Mouse (Mus musculus) neural tube, embryonic 12.5 days (tissue): Measurements from ENCODE around the gene Parvb. TPM values are rescaled to one million over a fixed set of nuclear protein-coding genes. Genes with fewer than 3 reads are reported as not detected.
A peak's percentile ranks its signal among the peaks of the same experiment; 100 is the strongest.

Experiments used
- ATAC-seq: fragments of 200-750 bp; cut with Nextera tagmentation; 2 replicates; pipeline ENCODE4 v1.8.0; 2017; ENCODE audit warnings: low read depth, mild to moderate bottlenecking, moderate TSS enrichment, moderate library complexity; ENCODE audit not compliant: low FRiP score
- H3K27ac ChIP-seq: fragments of 300-500 bp; sonication (generic); 2 replicates; pipeline ENCODE4 v1.5.1; 2016
- H3K27me3 ChIP-seq: fragments of 300-500 bp; sonication (generic); replicated peaks from 2 replicates; pipeline ENCODE4 v1.6.1; 2016; ENCODE audit warnings: mild to moderate bottlenecking
- H3K36me3 ChIP-seq: fragments of 300-500 bp; sonication (generic); 2 replicates; pipeline ENCODE4 v1.6.1; 2016; ENCODE audit warnings: mild to moderate bottlenecking
- H3K4me1 ChIP-seq: fragments of 300-500 bp; sonication (generic); 2 replicates; pipeline ENCODE4 v1.6.1; 2016
- H3K4me2 ChIP-seq: fragments of 300-500 bp; sonication (generic); replicated peaks from 2 replicates; pipeline ENCODE4 v1.6.1; 2016; ENCODE audit warnings: mild to moderate bottlenecking
- H3K4me3 ChIP-seq: fragments of 300-500 bp; sonication (generic); 2 replicates; pipeline ENCODE4 v1.5.1; 2016
- H3K9ac ChIP-seq: fragments of 300-500 bp; sonication (generic); 2 replicates; pipeline ENCODE4 v1.6.1; 2016; ENCODE audit warnings: mild to moderate bottlenecking
- H3K9me3 ChIP-seq: fragments of 300-500 bp; sonication (generic); 2 replicates; pipeline ENCODE4 v1.6.1; 2016; ENCODE audit warnings: mild to moderate bottlenecking
- WGBS: fragments of 180-500 bp; shearing (Covaris S2); methylation state at CpG from one replicate; pipeline ENCODE4 v1.1.7; 2016; 5-methylcytosine and 5-hydroxymethylcytosine counted together
- polyA plus RNA-seq: library from polyadenylated mRNA; unstranded; fragments of >200 nt; fragmentation: Nextera tagmentation; extraction: Ambion mirVana; gene quantifications from 2 replicates; pipeline ENCODE4 v1.2.1, GENCODE M21; 2016

Gene Parvb
- polyA plus RNA-seq, 1 experiment from 2014 or later, result 6.4 TPM

DNA sequence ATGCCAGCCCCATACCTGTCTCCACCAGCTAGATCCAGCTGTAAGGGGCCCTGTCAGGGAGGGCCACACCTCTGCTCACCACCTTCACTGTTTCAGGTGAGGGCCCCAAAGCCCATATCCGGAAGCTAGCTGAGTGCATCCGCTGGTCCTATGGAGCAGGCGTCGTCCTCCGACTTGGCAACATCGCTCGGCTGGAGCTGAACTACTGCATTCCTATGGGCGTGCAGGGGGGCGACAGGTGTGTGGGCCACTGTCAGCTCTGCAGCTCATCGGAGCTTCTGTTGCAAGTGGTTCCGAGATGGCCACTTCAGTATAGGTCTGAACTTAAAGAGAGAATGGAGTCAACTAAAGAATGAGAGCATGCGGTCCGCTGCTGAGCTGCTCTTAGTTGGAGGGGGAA is 20.9 kb upstream of the Parvb start:
- H3K27ac ChIP-seq, result no peak overlapping the region
- H3K9ac ChIP-seq, result no peak overlapping the region
- ATAC-seq, result no peak
- H3K36me3 ChIP-seq, result peaks cover 63% of the 10 kb centered on the region
- H3K27me3 ChIP-seq, result no peaks in the 10 kb centered on the region
- H3K4me1 ChIP-seq, result peaks cover 14% of the 10 kb centered on the region; the same call in 1 of the 2 replicates
- H3K4me2 ChIP-seq, result no peak overlapping the region
- H3K4me3 ChIP-seq, result no peak overlapping the region
- WGBS, result 95% methylated on average over 13 of the region's 13 CpGs
- no peaks in the 10 kb centered on the region for H3K9me3 ChIP-seq

DNA sequence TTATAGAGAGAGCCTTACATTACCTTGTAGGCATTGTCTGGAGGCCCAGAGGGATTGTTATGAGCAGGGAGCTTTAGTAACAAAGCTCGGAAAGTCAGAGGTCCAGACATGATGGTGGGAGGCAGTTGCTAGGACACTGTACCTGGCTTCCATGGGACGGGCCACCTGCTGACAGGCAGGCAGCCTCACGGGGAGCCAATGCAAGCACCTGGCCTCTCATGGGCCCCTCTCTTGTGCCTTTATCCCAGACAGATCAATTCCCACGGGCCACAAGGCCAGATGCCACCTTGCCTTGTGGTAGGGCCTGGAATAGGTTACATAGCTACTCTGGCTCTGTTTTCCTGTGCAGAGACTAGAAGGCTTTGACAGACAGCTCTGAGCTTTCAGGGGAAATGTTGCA is 20.3 kb upstream of the Parvb start:
- 80% methylated on average over 4 of the region's 4 CpGs for WGBS
- peaks cover 18% of the 10 kb centered on the region; the same call in 1 of the 2 replicates for H3K4me1 ChIP-seq
- peaks cover 56% of the 10 kb centered on the region for H3K36me3 ChIP-seq
- H3K9me3 ChIP-seq, result no peaks in the 10 kb centered on the region
- no peak overlapping the region for H3K4me3 ChIP-seq
- ATAC-seq, result no peak
- H3K4me2 ChIP-seq, result no peak overlapping the region
- H3K9ac ChIP-seq, result no peak overlapping the region
- H3K27me3 ChIP-seq, result no peaks in the 10 kb centered on the region
- H3K27ac ChIP-seq, result no peak overlapping the region

DNA sequence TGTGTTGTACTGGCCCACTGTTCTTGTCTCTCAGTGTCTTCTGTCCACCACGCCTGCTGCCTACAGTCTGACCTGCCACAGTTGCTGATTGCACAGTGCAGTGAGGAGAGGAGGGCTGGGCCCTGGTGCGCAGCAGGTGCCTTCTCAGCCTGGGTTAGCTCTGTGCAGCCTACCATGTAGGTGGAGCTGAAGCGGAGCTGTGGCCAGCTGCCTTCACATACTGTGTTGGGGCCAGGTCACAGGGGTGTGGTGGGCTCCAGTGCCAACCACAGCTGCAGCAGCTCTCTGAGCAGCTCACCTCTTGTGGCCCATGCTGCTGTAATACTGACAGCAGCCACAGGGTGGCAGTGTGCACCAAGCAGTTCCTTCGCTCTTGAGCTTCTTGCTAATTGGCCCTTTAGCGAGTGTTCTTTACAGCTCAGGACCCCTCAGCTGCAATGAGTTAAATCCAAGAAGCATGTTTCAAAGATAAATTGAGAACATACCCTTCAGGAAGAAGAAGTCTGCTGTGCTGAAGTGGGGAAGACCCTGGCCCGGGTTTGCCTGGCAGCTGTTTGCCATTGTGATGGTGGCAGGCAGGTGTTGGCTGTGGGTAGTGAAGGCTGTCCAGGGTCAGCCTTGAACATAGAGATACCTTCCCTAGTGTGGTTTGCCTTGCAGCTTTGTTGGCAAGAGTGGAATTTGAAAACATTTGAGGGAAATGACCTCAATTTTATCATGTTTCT is 19.6 kb upstream of the Parvb start:
- WGBS, result 52% methylated on average over 6 of the region's 6 CpGs
- Histone ChIP-seq H3K27ac (no peak overlapping the region), H3K27me3 (no peaks in the 10 kb centered on the region), H3K4me3 (no peak overlapping the region), H3K36me3 (peaks cover 50% of the 10 kb centered on the region), H3K9me3 (no peaks in the 10 kb centered on the region), H3K9ac (no peak overlapping the region), H3K4me2 (no peak overlapping the region), H3K4me1 (peaks cover 22% of the 10 kb centered on the region; the same call in 1 of the 2 replicates)
- peak; percentile 45 for ATAC-seq

DNA sequence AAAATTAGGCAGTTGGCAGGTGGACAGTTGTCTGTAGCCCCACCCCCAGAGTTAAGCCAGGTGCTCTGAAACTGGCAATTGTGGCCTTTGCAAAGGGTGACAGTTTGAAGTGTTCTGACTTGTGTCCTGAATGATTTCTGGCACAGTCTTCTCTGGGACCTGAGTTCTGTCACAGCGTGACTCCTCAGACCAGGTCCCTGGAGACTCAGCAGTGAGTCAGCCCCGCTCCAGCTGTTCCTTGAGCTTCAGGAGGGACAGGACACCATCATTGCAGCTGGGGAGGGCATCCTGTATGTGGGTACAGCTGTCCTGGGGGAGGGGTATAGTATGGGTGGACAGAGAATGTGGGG is 19.1 kb upstream of the Parvb start:
- Histone ChIP-seq H3K9me3 (no peaks in the 10 kb centered on the region), H3K36me3 (peaks cover 46% of the 10 kb centered on the region), H3K4me1 (peaks cover 22% of the 10 kb centered on the region; the same call in 1 of the 2 replicates), H3K4me3 (no peak overlapping the region), H3K9ac (no peak overlapping the region), H3K4me2 (no peak overlapping the region), H3K27me3 (no peaks in the 10 kb centered on the region), H3K27ac (no peak overlapping the region)
- 89% methylated on average over 2 of the region's 2 CpGs for WGBS
- no peak for ATAC-seq

DNA sequence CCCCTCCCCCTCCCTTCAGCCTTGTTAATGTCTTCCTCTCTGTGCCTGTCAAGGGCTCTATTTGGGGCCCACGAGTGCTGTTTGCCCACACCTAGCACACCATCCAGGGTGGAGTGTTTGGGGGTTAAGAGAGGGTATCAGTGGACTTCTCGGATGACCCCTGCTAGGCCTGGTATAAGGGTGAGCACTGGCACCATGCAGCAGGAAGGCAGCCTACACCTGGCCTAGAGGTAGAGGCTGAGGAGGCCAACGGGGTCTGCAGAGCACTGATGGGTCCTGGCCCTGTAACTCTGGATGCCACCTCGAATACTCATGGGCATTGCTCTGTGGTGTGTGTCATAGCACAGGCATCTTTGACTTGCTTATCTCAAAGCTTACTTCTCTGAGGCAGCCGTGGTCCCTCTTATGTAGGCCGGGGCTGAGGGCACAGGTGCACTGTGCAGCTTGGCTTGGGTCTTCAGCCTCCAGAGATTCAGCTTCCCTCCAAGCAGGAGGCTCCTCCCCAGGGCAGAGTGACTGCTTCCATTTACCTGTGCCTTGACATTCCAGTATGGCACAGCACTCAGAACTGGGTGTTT is 18.6 kb upstream of the Parvb start:
- no peak for ATAC-seq
- H3K27ac ChIP-seq, result no peak overlapping the region
- peaks cover 27% of the 10 kb centered on the region; the same call in 1 of the 2 replicates for H3K4me1 ChIP-seq
- no peaks in the 10 kb centered on the region for H3K9me3 ChIP-seq
- H3K36me3 ChIP-seq, result peaks cover 43% of the 10 kb centered on the region
- no peak overlapping the region for H3K4me2 ChIP-seq
- WGBS, result 92% methylated on average over 6 of the region's 6 CpGs
- no peaks in the 10 kb centered on the region for H3K27me3 ChIP-seq
- H3K4me3 ChIP-seq, result no peak overlapping the region
- H3K9ac ChIP-seq, result no peak overlapping the region

DNA sequence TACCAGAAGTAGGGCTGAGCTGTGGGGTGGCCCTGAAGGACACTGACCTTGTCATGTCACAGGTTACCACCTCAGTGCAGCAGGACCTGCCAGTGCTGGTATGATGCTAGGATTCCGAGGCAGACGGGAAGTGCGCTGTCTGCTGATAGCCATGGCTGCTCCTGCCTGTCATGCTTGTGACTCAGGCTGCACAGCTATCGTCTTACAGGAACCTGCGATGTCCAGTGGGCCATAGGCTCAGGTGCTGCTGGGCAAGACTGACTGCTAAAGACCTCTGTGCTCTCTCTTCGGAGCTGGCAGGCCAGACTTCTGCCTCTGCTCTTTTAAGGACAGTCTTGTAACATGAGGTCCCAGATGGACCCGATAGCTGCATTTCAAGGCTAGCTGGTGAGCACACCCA is 17.4 kb upstream of the Parvb start:
- peaks cover 34% of the 10 kb centered on the region for H3K36me3 ChIP-seq
- ATAC-seq, result no peak
- WGBS, result 86% methylated on average over 7 of the region's 7 CpGs
- H3K9ac ChIP-seq, result no peak overlapping the region
- no peak overlapping the region for H3K4me3 ChIP-seq
- H3K27me3 ChIP-seq, result no peaks in the 10 kb centered on the region
- H3K27ac ChIP-seq, result no peak overlapping the region
- no peak overlapping the region for H3K4me2 ChIP-seq
- peaks cover 39% of the 10 kb centered on the region for H3K4me1 ChIP-seq
- no peaks in the 10 kb centered on the region for H3K9me3 ChIP-seq

DNA sequence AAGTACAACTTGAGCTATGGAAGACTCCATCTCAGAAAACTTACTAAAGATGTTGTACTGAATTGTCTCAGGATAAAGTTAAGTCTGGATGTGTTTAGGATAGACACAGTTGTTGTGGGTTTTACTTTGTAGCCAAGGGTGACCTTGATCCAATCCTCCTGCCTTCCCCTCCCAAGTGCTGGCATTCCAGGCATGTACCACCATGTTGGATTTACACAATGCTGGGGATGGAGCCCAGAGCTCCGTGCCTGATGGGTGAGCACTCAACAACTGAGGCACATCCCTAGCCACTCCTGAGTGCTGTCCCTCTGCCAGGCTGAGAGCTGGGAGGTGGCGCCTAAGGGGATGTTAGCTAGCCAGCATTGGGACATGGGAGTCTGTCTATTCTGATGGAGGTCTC is 16.6 kb upstream of the Parvb start:
- 89% methylated on average over 2 of the region's 2 CpGs for WGBS
- H3K4me3 ChIP-seq, result no peak overlapping the region
- H3K27ac ChIP-seq, result no peak overlapping the region
- no peaks in the 10 kb centered on the region for H3K27me3 ChIP-seq
- no peak overlapping the region for H3K4me2 ChIP-seq
- no peaks in the 10 kb centered on the region for H3K9me3 ChIP-seq
- ATAC-seq, result no peak
- H3K4me1 ChIP-seq, result peaks cover 41% of the 10 kb centered on the region
- H3K9ac ChIP-seq, result no peak overlapping the region
- peaks cover 26% of the 10 kb centered on the region for H3K36me3 ChIP-seq

DNA sequence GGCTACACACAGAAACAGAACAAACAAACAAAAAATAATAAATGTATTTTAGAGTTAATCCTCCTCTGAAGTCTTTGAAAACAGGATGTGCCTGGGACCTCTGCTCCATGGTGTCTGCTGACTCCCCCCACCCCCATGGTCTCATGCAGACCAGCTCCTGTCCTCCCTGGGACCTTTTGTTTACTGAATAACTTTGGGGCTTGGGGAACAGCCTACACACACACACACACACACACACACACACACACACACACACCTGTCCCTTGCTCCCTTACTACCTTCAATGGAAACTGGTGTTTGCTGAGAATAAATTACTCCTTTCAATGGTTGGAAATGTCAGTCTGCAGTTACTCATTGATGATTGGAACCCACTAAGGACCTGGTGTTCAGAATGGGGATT is 15.8 kb upstream of the Parvb start:
- Histone ChIP-seq H3K27me3 (no peaks in the 10 kb centered on the region), H3K27ac (no peak overlapping the region), H3K4me1 (peaks cover 41% of the 10 kb centered on the region), H3K9ac (no peak overlapping the region), H3K9me3 (no peaks in the 10 kb centered on the region), H3K4me3 (no peak overlapping the region), H3K4me2 (no peak overlapping the region), H3K36me3 (peaks cover 18% of the 10 kb centered on the region)
- no peak for ATAC-seq

DNA sequence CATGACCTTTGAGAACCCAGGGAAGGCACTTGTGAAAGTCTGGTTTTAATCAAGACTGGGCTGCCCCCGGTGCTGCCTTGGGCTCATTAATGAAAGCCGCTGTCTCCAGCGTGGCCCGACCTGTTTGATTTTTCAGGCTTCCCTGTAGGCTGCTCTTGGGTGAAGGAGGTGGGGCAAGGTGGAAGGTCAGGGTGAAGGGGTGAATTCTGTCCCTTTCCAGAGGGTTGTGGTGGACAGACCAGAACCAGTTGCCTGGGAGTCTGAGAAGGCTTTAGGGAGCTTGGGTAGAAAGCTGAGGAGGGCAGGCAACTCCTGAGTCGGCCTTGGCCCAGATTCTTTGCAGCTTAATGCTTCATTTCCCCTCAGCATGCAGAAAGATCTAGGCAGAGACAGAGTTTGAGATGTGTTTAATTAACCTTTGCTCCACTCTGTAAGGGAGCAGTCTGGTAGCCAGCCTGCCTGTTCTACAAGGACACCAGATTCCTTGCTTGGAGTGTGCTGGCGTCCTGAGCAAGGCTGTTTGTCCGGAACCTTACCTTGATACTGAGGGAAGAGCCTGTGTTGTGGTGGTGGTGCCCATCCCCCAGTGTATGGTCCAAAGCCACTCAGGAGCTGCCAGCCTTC is 15.3 kb upstream of the Parvb start:
- Histone ChIP-seq H3K36me3 (peaks cover 13% of the 10 kb centered on the region; the same call in 1 of the 2 replicates), H3K27me3 (no peaks in the 10 kb centered on the region), H3K9me3 (no peaks in the 10 kb centered on the region), H3K9ac (no peak overlapping the region), H3K4me1 (peaks cover 41% of the 10 kb centered on the region), H3K4me3 (no peak overlapping the region), H3K27ac (no peak overlapping the region), H3K4me2 (no peak overlapping the region)
- ATAC-seq, result no peak
- 50% methylated on average over 7 of the region's 7 CpGs for WGBS

DNA sequence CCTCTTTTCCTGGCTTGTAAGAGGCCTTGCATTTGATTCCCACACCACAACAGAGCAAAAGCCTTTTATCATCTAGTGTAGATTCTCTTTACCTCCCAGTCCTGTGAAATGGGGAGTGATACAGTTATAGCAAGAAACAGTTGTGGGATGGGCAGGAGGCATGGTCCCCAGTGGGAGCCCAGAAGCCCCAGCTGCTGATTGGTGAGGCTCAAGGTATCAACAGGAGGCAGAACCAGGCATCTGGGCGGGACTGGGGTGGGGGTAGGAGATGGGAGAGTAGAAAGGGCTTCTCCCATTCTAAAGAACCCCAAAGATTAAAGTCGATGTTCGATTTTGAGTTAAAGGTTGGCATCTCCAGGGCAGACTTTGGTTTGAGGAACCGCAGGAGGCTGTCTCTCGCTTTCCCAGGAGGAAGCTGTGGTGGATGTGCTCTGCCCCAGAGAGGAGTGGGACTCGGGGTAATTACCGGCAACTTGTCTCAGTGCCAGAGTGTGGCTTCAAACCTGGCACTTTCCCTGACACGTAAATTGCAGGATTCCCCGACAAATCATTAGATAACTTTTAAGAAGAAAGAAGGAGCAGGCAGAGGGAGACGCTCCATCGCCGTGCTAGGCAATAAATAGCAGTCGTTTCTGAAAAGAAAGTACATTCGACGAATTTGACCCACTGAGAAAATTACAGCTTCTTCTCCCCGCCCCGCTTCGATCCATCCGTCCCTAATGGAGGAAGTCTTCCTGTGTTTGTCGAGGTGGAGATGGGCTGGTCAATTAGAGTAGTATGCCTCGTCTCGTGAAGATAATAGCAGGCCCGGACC is 13.7 kb upstream of the Parvb start:
- WGBS, result 17% methylated on average over 23 of the region's 23 CpGs
- H3K4me2 ChIP-seq, result peak overlapping the region; percentile 24; the same call in 1 of the 2 replicates
- H3K4me3 ChIP-seq, result no peak overlapping the region
- H3K9me3 ChIP-seq, result no peaks in the 10 kb centered on the region
- ATAC-seq, result no peak
- H3K36me3 ChIP-seq, result peaks cover 8% of the 10 kb centered on the region; the same call in 1 of the 2 replicates
- no peak overlapping the region for H3K27ac ChIP-seq
- no peaks in the 10 kb centered on the region for H3K27me3 ChIP-seq
- no peak overlapping the region for H3K9ac ChIP-seq
- peaks cover 41% of the 10 kb centered on the region for H3K4me1 ChIP-seq

DNA sequence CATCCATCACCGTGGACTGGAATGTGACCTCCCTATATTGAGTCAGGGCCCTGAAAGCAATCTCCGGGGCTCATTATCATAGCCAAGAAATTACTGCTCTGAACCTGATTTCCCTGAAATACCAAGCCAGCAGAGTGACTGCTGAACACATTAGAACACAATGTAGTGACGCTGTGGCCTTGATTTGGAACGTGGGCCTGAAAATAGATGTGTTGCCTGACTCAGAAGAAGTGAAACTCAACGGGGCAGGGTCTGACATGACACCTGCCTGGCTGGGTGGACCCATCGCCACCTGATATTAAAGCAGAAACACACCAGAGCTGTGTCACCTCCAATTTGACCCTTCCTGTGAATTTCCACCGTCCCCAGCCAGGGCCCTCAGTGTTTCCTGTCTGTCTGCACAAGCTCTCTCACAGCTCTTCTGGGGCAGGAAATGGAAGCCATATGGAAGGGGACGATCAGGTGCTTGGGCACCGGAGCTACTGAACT is 13.0 kb upstream of the Parvb start:
- Histone ChIP-seq H3K9me3 (no peaks in the 10 kb centered on the region), H3K4me3 (no peak overlapping the region), H3K4me1 (peaks cover 38% of the 10 kb centered on the region), H3K36me3 (peaks cover 8% of the 10 kb centered on the region; the same call in 1 of the 2 replicates), H3K27me3 (no peaks in the 10 kb centered on the region), H3K9ac (no peak overlapping the region), H3K27ac (peak overlapping the region; percentile 60; the same call in 1 of the 2 replicates), H3K4me2 (peak overlapping the region; percentile 24; the same call in 1 of the 2 replicates)
- 30% methylated on average over 9 of the region's 9 CpGs for WGBS
- ATAC-seq, result no peak

DNA sequence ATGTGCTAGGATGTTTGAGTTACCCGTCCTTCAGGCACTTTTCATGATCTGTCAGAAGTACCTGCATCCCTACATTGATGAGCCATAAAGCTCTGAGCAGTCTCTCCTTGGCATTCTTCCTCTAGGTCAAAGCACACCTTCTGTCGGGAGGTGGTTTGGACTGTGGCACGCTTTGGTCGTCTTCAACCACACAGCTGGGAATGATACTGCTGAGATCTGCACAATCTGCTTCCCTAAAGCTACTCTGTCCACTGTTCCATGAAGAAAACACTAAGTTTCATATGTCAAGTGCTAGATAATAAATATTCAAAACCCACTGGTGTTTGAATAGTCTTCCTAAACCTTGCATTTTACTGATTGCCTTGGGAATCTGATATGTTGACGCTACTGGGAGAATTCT is 10.3 kb upstream of the Parvb start:
- peaks cover 42% of the 10 kb centered on the region for H3K4me1 ChIP-seq
- 83% methylated on average over 5 of the region's 5 CpGs for WGBS

More for the DNA sequence above, 10.3 kb upstream of the Parvb start:
- Histone ChIP-seq H3K27ac (no peak overlapping the region), H3K4me2 (no peak overlapping the region), H3K36me3 (no peaks in the 10 kb centered on the region), H3K27me3 (no peaks in the 10 kb centered on the region), H3K9ac (no peak overlapping the region), H3K9me3 (no peaks in the 10 kb centered on the region), H3K4me3 (no peak overlapping the region)
- ATAC-seq, result no peak
